Mouse (Mus musculus) erythroblast, embryonic 14.5 days (primary cell): Measurements from ENCODE around the gene Trh.

Experiments
- GATA1 ChIP-seq: IDR thresholded peaks from 2 replicates; pipeline ENCODE4 v1.6.1; 2012; ENCODE audit warnings: low read length, inconsistent platforms, mixed read lengths
- TAL1 ChIP-seq: IDR thresholded peaks from 3 replicates; pipeline ENCODE4 v1.6.1; 2012; ENCODE audit warnings: low read length, inconsistent platforms, mixed read lengths

GRCm38 (mm10) chr6:92214055-92214772 lies 30.2 kb downstream of the Trh start:
- TF ChIP-seq TAL1 (no peak), GATA1 (no peak)
